Mouse (Mus musculus) T-helper 1 cell (primary cell): Measurements from ENCODE around the gene Gm49342.
"Not testable (repeated sequence)": the region's sequence is repeated elsewhere in the genome, so short reads cannot be mapped to it uniquely, and the experiment has no call there.

Experiments
- in situ Hi-C: fragments of 300-600 bp; cut with MboI, MseI; formaldehyde crosslinking; loops from one replicate; pipeline ENCODE4 v1.15.1; 2025; ENCODE audit warnings: high pct_unique_total_duplicates

Gene Gm49342

GRCm38 (mm10) chr14:50931493-50932020, 12.8 kb upstream of the Gm49342 start:
- in situ Hi-C loops, result loop anchor here (25.0 kb wide), 1 partner anchor 1081 kb away; the partner anchor contains the start of genes Tmem253 and Zfp219

- in situ Hi-C loops, result loop anchor here (25.0 kb wide), 1 partner anchor 1076 kb away; the partner anchor contains the start of genes Tmem253 and Zfp219
Observed at GRCm38 (mm10) chr14:50936649-50937048, 7.7 kb upstream of the Gm49342 start.

- in situ Hi-C loops, result loop anchor here (25.0 kb wide), 1 partner anchor 1074 kb away; the partner anchor contains the start of genes Tmem253 and Zfp219
Observed at GRCm38 (mm10) chr14:50938119-50938908, 6.0 kb upstream of the Gm49342 start.

- in situ Hi-C loops, result loop anchor here (25.0 kb wide), 1 partner anchor 1073 kb away; the partner anchor contains the start of genes Tmem253 and Zfp219
Observed at GRCm38 (mm10) chr14:50938940-50939339, 5.4 kb upstream of the Gm49342 start.

GRCm38 (mm10) chr14:50944668-50945033, 334 bp downstream of the Gm49342 start:
- in situ Hi-C loops, result loop anchor here (25.0 kb wide), 1 partner anchor 1068 kb away; the partner anchor contains the start of genes Tmem253 and Zfp219

- in situ Hi-C loops, result loop anchor here (25.0 kb wide), 1 partner anchor 1067 kb away; the partner anchor contains the start of genes Tmem253 and Zfp219
Observed at GRCm38 (mm10) chr14:50945081-50945480, 764 bp downstream of the Gm49342 start.

- in situ Hi-C loops, result loop anchor here (25.0 kb wide), 1 partner anchor 1067 kb away; the partner anchor contains the start of genes Tmem253 and Zfp219
Observed at GRCm38 (mm10) chr14:50945526-50945925, 1.2 kb downstream of the Gm49342 start.

- in situ Hi-C loops, result no loop called here
Observed at GRCm38 (mm10) chr14:50955487-50955886, 11.2 kb downstream of the Gm49342 start.

- in situ Hi-C loops, result not testable (repeated sequence)
Observed at GRCm38 (mm10) chr14:50955942-50956508, 11.7 kb downstream of the Gm49342 start, which contains the start of gene Pnp2. TSS of gene Pnp2 (plus strand) at chr14:50955992.

GRCm38 (mm10) chr14:50956724-50957123, 12.4 kb downstream of the Gm49342 start:
- in situ Hi-C loops, result not testable (repeated sequence)

GRCm38 (mm10) chr14:50957146-50957545, 12.8 kb downstream of the Gm49342 start:
- in situ Hi-C loops, result not testable (repeated sequence)

- in situ Hi-C loops, result not testable (repeated sequence)
Observed at GRCm38 (mm10) chr14:50958289-50958995, 14.1 kb downstream of the Gm49342 start.

- in situ Hi-C loops, result no loop called here
Observed at GRCm38 (mm10) chr14:50968216-50968980, 24.1 kb downstream of the Gm49342 start.

- in situ Hi-C loops, result no loop called here
Observed at GRCm38 (mm10) chr14:50969041-50969440, 24.7 kb downstream of the Gm49342 start.

- in situ Hi-C loops, result no loop called here
Observed at GRCm38 (mm10) chr14:50969558-50970544, 25.5 kb downstream of the Gm49342 start.

GRCm38 (mm10) chr14:50970822-50971221, 26.5 kb downstream of the Gm49342 start:
- in situ Hi-C loops, result no loop called here

- in situ Hi-C loops, result not testable (repeated sequence)
Observed at GRCm38 (mm10) chr14:50973054-50973453, 28.7 kb downstream of the Gm49342 start.

GRCm38 (mm10) chr14:50973700-50974099, 29.4 kb downstream of the Gm49342 start:
- in situ Hi-C loops, result no loop called here

- in situ Hi-C loops, result no loop called here
Observed at GRCm38 (mm10) chr14:50975001-50975400, 30.7 kb downstream of the Gm49342 start.
